Mouse (Mus musculus): ENCODE measurements around the gene Lpcat2. TPM values are rescaled to one million over a fixed set of nuclear protein-coding genes. Genes with fewer than 3 reads are reported as not detected.

Gene Lpcat2
- polyA plus RNA-seq, 1 experiment from 2014 or later: 7.3 TPM

DNA sequence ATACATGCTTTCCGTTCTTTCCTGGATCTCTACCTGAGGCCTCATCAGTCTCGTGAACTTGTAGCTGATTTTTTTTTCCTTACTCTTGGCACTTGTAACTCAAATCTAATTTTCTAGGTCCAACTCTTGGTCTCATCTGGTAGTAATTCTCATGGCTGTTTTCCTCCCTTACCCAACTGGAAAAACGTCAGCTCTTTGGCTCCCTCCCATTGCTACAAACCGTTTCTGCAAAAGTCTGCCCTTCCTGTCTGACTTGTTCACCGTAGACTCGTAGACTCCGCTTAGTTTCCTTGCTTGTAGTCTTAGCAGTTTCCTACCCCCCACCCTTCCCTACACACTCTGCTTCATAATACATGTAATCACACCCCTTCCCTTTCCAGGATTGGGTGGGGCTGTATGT is 58.3 kb downstream of the Lpcat2 start:
- Histone ChIP-seq H3K4me1 (replicated peaks; ENCODE audit: control insufficient read depth, insufficient read depth, low read length) (no peaks in the 10 kb centered on the region), H3K36me3 (ENCODE audit: control insufficient read depth, insufficient read depth) (no peaks in the 10 kb centered on the region), H3K4me2 (replicated peaks; ENCODE audit: low read depth) (no peak overlapping the region), H3K27me3 (replicated peaks; ENCODE audit: control insufficient read depth, insufficient read depth, low read length) (no peaks in the 10 kb centered on the region), H3K9ac (ENCODE audit: low read depth, low read length) (no peak overlapping the region), H3K9me3 (ENCODE audit: control insufficient read depth) (no peaks in the 10 kb centered on the region), H3K4me3 (ENCODE audit: low read depth, low read length) (no peak overlapping the region), H3K27ac (ENCODE audit: low read depth, low read length) (no peak overlapping the region)
- TF ChIP-seq CTCF (IDR thresholded peaks at IDR 0.05; ENCODE audit: low read depth): no peak
- WGBS: 82% methylated on average over 7 of the region's 7 CpGs
- ATAC-seq: no peak

DNA sequence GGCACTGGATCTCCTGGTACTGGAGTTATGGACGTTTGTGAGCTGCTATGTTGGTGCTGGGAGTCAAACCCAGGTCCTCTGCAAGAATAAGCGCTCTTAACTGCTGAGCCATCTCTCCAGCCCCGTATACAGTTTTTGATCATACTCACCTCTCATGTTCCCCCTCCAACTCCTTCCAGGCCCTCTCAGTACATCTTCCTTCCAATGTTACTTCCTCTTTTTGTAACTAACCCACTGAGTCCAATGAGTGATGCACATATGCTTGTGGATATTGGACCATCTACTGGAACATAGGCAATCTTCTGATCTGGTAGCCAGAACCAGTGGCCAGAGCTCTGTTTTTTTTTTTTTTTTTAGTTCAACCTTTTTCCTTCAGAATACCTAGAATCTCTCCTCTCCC is 60.9 kb downstream of the Lpcat2 start:
- no peak for TF ChIP-seq CTCF (IDR thresholded peaks at IDR 0.05; ENCODE audit: low read depth)
- Histone ChIP-seq H3K9ac (ENCODE audit: low read depth, low read length) (no peak overlapping the region), H3K9me3 (ENCODE audit: control insufficient read depth) (no peaks in the 10 kb centered on the region), H3K4me3 (ENCODE audit: low read depth, low read length) (no peak overlapping the region), H3K4me1 (replicated peaks; ENCODE audit: control insufficient read depth, insufficient read depth, low read length) (no peaks in the 10 kb centered on the region), H3K36me3 (ENCODE audit: control insufficient read depth, insufficient read depth) (no peaks in the 10 kb centered on the region), H3K27ac (ENCODE audit: low read depth, low read length) (no peak overlapping the region), H3K27me3 (replicated peaks; ENCODE audit: control insufficient read depth, insufficient read depth, low read length) (no peaks in the 10 kb centered on the region), H3K4me2 (replicated peaks; ENCODE audit: low read depth) (no peak overlapping the region)
- no peak for ATAC-seq
- 84% methylated on average over 3 of the region's 3 CpGs for WGBS

DNA sequence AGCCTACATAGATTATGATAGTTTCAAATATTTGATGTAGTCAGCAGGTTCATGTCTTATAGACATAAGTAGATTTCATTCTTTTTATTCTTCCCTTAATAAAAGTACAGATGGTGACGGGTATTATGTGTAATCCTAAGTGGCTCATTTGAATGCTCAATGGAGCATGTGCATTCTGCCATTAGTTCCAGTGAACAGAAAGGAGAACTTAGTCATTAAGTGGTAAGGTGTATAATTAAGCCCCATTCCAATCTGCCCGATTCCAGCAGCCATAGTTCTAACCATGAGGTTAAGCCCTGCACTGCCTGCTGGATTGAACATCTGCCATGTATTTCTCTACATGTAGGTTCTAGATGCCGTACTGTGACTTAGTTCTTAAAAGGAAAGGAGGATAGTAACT is 66.6 kb downstream of the Lpcat2 start:
- ATAC-seq: no peak
- no peak overlapping the region for H3K27ac ChIP-seq (ENCODE audit: low read depth, low read length)
- no peaks in the 10 kb centered on the region for H3K4me1 ChIP-seq (replicated peaks; ENCODE audit: control insufficient read depth, insufficient read depth, low read length)
- TF ChIP-seq CTCF (IDR thresholded peaks at IDR 0.05; ENCODE audit: low read depth): no peak
- no peak overlapping the region for H3K4me3 ChIP-seq (ENCODE audit: low read depth, low read length)
- 93% methylated on average over 3 of the region's 3 CpGs for WGBS
- no peaks in the 10 kb centered on the region for H3K9me3 ChIP-seq (ENCODE audit: control insufficient read depth)
- H3K9ac ChIP-seq (ENCODE audit: low read depth, low read length): no peak overlapping the region
- no peaks in the 10 kb centered on the region for H3K27me3 ChIP-seq (replicated peaks; ENCODE audit: control insufficient read depth, insufficient read depth, low read length)
- no peak overlapping the region for H3K4me2 ChIP-seq (replicated peaks; ENCODE audit: low read depth)
- H3K36me3 ChIP-seq (ENCODE audit: control insufficient read depth, insufficient read depth): no peaks in the 10 kb centered on the region

DNA sequence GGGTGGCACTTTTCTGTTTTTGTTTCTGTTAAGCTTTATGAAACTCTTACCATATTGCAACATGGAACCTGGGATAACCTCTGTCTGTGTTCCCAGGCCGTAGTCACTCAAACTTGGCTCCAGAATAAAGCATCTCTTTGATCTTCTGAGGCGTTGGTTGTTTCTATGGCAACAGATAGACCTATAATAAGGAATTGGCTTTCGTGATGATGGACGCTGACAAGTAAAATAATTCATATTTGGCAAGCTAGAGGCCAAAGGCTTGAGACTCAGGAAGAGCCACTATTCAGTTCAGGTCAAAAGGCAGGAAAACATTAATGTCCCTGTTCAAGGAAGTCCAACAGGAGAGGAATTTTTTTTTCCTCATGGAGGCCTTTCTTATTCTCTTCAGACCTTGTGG is 73.8 kb downstream of the Lpcat2 start:
- WGBS: 63% methylated on average over 4 of the region's 4 CpGs

DNA sequence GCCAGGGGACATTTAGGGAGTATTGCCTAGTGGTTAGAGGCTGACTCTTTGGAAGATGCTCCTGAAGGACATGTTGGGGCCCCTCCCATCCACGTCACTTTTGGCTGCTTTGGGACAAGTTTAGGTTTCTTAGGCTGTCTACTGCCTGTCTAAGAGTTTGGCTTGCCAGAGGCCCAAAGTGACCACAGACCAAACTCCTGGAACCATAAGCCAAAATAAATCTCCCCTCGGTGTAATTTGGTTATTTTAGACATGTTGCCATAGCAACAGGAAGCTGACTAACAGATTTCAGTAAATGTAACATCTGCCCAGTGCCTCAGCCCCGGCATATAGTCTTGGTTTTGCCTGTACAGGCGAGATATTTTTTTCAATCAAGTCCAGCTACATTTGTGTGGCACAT is 82.9 kb downstream of the Lpcat2 start:
- TF ChIP-seq CTCF (IDR thresholded peaks at IDR 0.05; ENCODE audit: low read depth): no peak
- 71% methylated on average over 4 of the region's 4 CpGs for WGBS

More for the DNA sequence above, 73.8 kb downstream of the Lpcat2 start:
- no peak for ATAC-seq
- Histone ChIP-seq H3K9ac (ENCODE audit: low read depth, low read length) (no peak overlapping the region), H3K4me2 (replicated peaks; ENCODE audit: low read depth) (no peak overlapping the region), H3K27ac (ENCODE audit: low read depth, low read length) (no peak overlapping the region), H3K27me3 (replicated peaks; ENCODE audit: control insufficient read depth, insufficient read depth, low read length) (no peaks in the 10 kb centered on the region), H3K4me3 (ENCODE audit: low read depth, low read length) (no peak overlapping the region), H3K36me3 (ENCODE audit: control insufficient read depth, insufficient read depth) (no peaks in the 10 kb centered on the region), H3K9me3 (ENCODE audit: control insufficient read depth) (no peaks in the 10 kb centered on the region), H3K4me1 (replicated peaks; ENCODE audit: control insufficient read depth, insufficient read depth, low read length) (no peaks in the 10 kb centered on the region)
- no peak for TF ChIP-seq CTCF (IDR thresholded peaks at IDR 0.05; ENCODE audit: low read depth)

DNA sequence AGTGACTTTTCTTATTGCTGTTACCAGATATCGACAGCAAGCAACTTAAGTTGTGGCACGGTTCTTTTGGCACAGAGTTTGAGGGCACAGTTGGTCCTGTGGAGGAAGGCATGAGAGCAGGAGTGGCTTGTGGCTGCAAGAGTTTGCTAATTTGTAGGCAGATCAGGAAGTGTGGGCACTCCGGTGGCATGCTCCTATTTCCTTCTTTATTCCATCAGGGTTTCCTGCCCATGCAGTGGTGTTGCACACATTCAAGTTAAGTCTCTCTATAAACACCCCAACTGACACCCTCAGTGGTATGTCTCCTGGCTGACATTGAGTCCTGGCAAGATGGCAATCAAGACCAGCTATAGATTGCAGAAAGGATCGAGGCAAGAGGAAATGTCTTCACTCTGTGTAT is 93.9 kb downstream of the Lpcat2 start:
- H3K36me3 ChIP-seq (ENCODE audit: control insufficient read depth, insufficient read depth): no peaks in the 10 kb centered on the region
- no peak overlapping the region for H3K27ac ChIP-seq (ENCODE audit: low read depth, low read length)
- H3K4me2 ChIP-seq (replicated peaks; ENCODE audit: low read depth): no peak overlapping the region
- H3K27me3 ChIP-seq (replicated peaks; ENCODE audit: control insufficient read depth, insufficient read depth, low read length): no peaks in the 10 kb centered on the region
- no peak for TF ChIP-seq CTCF (IDR thresholded peaks at IDR 0.05; ENCODE audit: low read depth)
- 84% methylated on average over 4 of the region's 4 CpGs for WGBS
- no peaks in the 10 kb centered on the region for H3K9me3 ChIP-seq (ENCODE audit: control insufficient read depth)
- no peak overlapping the region for H3K4me3 ChIP-seq (ENCODE audit: low read depth, low read length)
- no peak overlapping the region for H3K9ac ChIP-seq (ENCODE audit: low read depth, low read length)
- no peak for ATAC-seq
- no peaks in the 10 kb centered on the region for H3K4me1 ChIP-seq (replicated peaks; ENCODE audit: control insufficient read depth, insufficient read depth, low read length)

More for the DNA sequence above, 82.9 kb downstream of the Lpcat2 start:
- Histone ChIP-seq H3K36me3 (ENCODE audit: control insufficient read depth, insufficient read depth) (no peaks in the 10 kb centered on the region), H3K27ac (ENCODE audit: low read depth, low read length) (no peak overlapping the region), H3K4me2 (replicated peaks; ENCODE audit: low read depth) (no peak overlapping the region), H3K27me3 (replicated peaks; ENCODE audit: control insufficient read depth, insufficient read depth, low read length) (no peaks in the 10 kb centered on the region), H3K4me3 (ENCODE audit: low read depth, low read length) (no peak overlapping the region), H3K9ac (ENCODE audit: low read depth, low read length) (no peak overlapping the region), H3K4me1 (replicated peaks; ENCODE audit: control insufficient read depth, insufficient read depth, low read length) (no peaks in the 10 kb centered on the region), H3K9me3 (ENCODE audit: control insufficient read depth) (no peaks in the 10 kb centered on the region)
- ATAC-seq: no peak

All from intestine, postnatal 0 days (tissue).